Mouse (Mus musculus) neural tube, embryonic 12.5 days (tissue): ENCODE data around the gene C1qbp. TPM values are rescaled to one million over a fixed set of nuclear protein-coding genes. Genes with fewer than 3 reads are reported as not detected.

ENCODE experiments used
- ATAC-seq: fragments of 200-750 bp; cut with Nextera tagmentation; 2 replicates; pipeline ENCODE4 v1.8.0; 2017; ENCODE audit warnings: low read depth, mild to moderate bottlenecking, moderate TSS enrichment, moderate library complexity; ENCODE audit not compliant: low FRiP score
- H3K27ac ChIP-seq: fragments of 300-500 bp; sonication (generic); 2 replicates; pipeline ENCODE4 v1.5.1; 2016
- H3K27me3 ChIP-seq: fragments of 300-500 bp; sonication (generic); replicated peaks from 2 replicates; pipeline ENCODE4 v1.6.1; 2016; ENCODE audit warnings: mild to moderate bottlenecking
- H3K36me3 ChIP-seq: fragments of 300-500 bp; sonication (generic); 2 replicates; pipeline ENCODE4 v1.6.1; 2016; ENCODE audit warnings: mild to moderate bottlenecking
- H3K4me1 ChIP-seq: fragments of 300-500 bp; sonication (generic); 2 replicates; pipeline ENCODE4 v1.6.1; 2016
- H3K4me2 ChIP-seq: fragments of 300-500 bp; sonication (generic); replicated peaks from 2 replicates; pipeline ENCODE4 v1.6.1; 2016; ENCODE audit warnings: mild to moderate bottlenecking
- H3K4me3 ChIP-seq: fragments of 300-500 bp; sonication (generic); 2 replicates; pipeline ENCODE4 v1.5.1; 2016
- H3K9ac ChIP-seq: fragments of 300-500 bp; sonication (generic); 2 replicates; pipeline ENCODE4 v1.6.1; 2016; ENCODE audit warnings: mild to moderate bottlenecking
- H3K9me3 ChIP-seq: fragments of 300-500 bp; sonication (generic); 2 replicates; pipeline ENCODE4 v1.6.1; 2016; ENCODE audit warnings: mild to moderate bottlenecking
- WGBS: fragments of 180-500 bp; shearing (Covaris S2); methylation state at CpG from one replicate; pipeline ENCODE4 v1.1.7; 2016; 5-methylcytosine and 5-hydroxymethylcytosine counted together
- polyA plus RNA-seq: library from polyadenylated mRNA; unstranded; fragments of >200 nt; fragmentation: Nextera tagmentation; extraction: Ambion mirVana; gene quantifications from 2 replicates; pipeline ENCODE4 v1.2.1, GENCODE M21; 2016

The C1qbp gene
- polyA plus RNA-seq, 1 experiment from 2014 or later = 210 TPM

- no peak overlapping the region for H3K4me2 ChIP-seq
- no peaks in the 10 kb centered on the region for H3K9me3 ChIP-seq
- no peaks in the 10 kb centered on the region for H3K4me1 ChIP-seq
- no peak for ATAC-seq
- no peaks in the 10 kb centered on the region for H3K27me3 ChIP-seq
- 76% methylated on average over 5 of the region's 5 CpGs for WGBS
- no peak overlapping the region for H3K4me3 ChIP-seq
- H3K27ac ChIP-seq = no peak overlapping the region
- no peak overlapping the region for H3K9ac ChIP-seq
- H3K36me3 ChIP-seq = peaks cover 31% of the 10 kb centered on the region
Observed at GRCm38 (mm10) chr11:70931461-70931860, 51.4 kb downstream of the C1qbp start.

Other genes with a start within 250 kb of the C1qbp start
- 10.9 and 12.4 TPM in 2 replicates for gene Zfp3, start 218.8 kb downstream of the C1qbp start, polyA plus RNA-seq
- not detected in 2 replicates for gene Scimp, start 170.4 kb downstream of the C1qbp start, polyA plus RNA-seq
- gene Rabep1, start 138.2 kb downstream of the C1qbp start, polyA plus RNA-seq = 58.7 and 62.1 TPM in 2 replicates
- 142 and 150 TPM in 2 replicates for gene Nup88, start 13.1 kb downstream of the C1qbp start, polyA plus RNA-seq
- gene Rpain, start 12.8 kb downstream of the C1qbp start, polyA plus RNA-seq = 69.7 and 73.0 TPM in 2 replicates
- 17.3 and 18.0 TPM in 2 replicates for gene Dhx33, start 21.4 kb upstream of the C1qbp start, polyA plus RNA-seq
- gene Mis12, start 36.6 kb upstream of the C1qbp start, polyA plus RNA-seq = 43.3 and 45.0 TPM in 2 replicates
- 38.1 and 39.5 TPM in 2 replicates for gene Derl2, start 36.8 kb upstream of the C1qbp start, polyA plus RNA-seq
- gene 6330403K07Rik, start 50.5 kb upstream of the C1qbp start, polyA plus RNA-seq = 399 and 411 TPM in 2 replicates
- 0.11 TPM in 1 of 2 replicates, not detected in the other for gene Nlrp1a, start 161.7 kb upstream of the C1qbp start, polyA plus RNA-seq
- 0.11 TPM in 1 of 2 replicates, not detected in the other for gene Nlrp1b, start 247.7 kb upstream of the C1qbp start, polyA plus RNA-seq